Mouse (Mus musculus) layer of hippocampus, postnatal 14 days (tissue): ENCODE measurements around the gene Sltm. TPM values are rescaled to one million over a fixed set of nuclear protein-coding genes. Genes with fewer than 3 reads are reported as not detected.

Experiments
- total RNA-seq, 2 experiments: library from RNA; stranded (reverse); gene quantifications; 2 replicates each; pipeline ENCODE4 v1.2.3; 2021

Gene Sltm
- total RNA-seq, 2 experiments from 2014 or later = 44.0 to 47.0 TPM

Other genes with a start within 250 kb of the Sltm start
- gene Ccnb2, start 121.2 kb upstream of the Sltm start, total RNA-seq = 1 to 10 TPM; 2.3 to 2.4 TPM
- gene Rnf111, start 39.0 kb upstream of the Sltm start, total RNA-seq = 10 to 100 TPM; 38.0 TPM
- 1 to 10 TPM; 1.2 to 2.0 TPM for gene Gm10642, start 113.5 kb downstream of the Sltm start, total RNA-seq
- gene Mindy2, start 114.4 kb downstream of the Sltm start, total RNA-seq = 10 to 100 TPM; 32.1 to 32.8 TPM
- 10 to 100 TPM; 67.9 to 69.1 TPM for gene Adam10, start 136.2 kb downstream of the Sltm start, total RNA-seq